Mouse (Mus musculus) thymus, postnatal 0 days (tissue): ENCODE results near the gene Ltv1. TPM values are rescaled to one million over a fixed set of nuclear protein-coding genes. Genes with fewer than 3 reads are reported as not detected.
"Not testable (repeated sequence)": the region's sequence is repeated elsewhere in the genome, so short reads cannot be mapped to it uniquely, and the experiment has no call there.

ENCODE experiments used
- DNase-seq: peaks from one replicate; pipeline ENCODE4 v3.0.0-alpha.2; 2015; ENCODE audit warnings: low spot score
- polyA plus RNA-seq: library from polyadenylated mRNA; unstranded; fragments of >200 nt; fragmentation: Nextera tagmentation; extraction: Ambion mirVana; gene quantifications from 2 replicates; pipeline ENCODE4 v1.2.1, GENCODE M21; 2015

Gene Ltv1
- polyA plus RNA-seq, 1 experiment from 2014 or later, result 60.4 TPM

DNA sequence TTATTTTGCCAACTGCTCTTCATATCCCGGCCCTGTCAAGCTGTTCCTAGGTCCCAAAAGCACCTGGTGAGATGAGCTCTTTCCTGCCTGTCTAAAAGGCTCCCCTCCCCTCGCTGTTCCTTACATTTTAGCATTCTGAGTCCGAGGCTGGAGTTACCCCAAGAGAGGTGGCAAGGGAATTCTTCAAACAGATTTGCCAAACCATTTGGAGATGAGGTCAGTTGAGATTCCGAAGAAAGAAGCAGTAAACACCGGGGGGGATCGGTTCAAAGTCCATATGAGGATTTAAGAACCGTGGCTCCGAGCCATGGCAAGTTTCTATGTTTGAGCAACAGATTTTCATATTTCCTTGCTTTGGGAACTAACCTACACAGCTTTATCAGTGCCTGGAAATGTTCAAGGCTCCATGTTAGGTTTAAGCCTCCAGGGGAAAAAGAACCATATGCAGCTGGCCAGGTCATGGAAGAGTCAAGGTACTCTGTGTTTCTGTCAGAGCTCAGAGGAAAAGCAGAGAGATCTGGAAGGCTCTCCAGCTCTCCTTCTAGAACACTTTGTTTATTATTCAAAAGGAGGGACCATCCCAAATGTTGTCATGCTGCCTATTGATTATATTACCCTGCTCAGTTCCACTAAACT is 4.0 kb upstream of the Ltv1 start:
- no peak for DNase-seq

DNA sequence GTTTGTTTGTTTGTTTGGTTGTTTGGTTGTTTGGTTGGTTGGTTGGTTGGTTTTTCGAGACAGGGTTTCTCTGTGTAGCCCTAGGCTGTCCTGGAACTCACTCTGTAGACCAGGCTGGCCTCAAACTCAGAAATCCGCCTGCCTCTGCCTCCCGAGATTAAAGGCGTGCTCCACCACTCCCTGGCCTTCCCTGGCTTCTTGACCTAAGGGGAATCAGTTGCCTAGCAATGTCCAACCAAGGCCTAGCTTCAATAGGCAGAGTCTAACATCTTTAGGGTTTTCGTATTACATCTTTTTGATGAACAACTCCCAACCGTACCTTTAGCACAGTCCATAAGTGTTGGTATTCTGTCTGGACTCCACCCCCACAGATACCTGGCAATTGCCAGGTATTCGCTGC is 528 bp upstream of the Ltv1 start:
- DNase-seq, result not testable (repeated sequence)

DNA sequence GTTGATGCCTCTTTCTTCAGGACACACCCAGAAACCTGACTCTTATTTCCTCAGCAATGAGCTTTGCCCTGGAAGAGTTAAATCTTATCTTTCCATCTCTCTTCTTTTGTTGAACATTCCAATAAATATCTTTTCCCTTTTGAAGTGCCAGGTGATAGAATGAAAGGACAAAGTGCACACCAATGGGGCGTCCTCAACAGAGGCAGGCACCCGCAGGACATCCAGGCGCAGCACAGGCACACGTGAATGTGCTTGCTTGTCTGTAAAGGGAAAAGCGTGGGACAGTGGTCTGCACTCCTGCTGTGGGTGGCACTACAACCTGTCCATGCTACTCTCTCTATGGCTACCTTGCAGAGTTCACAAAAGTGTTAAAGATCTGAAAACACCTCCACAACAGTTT is 3.1 kb downstream of the Ltv1 start:
- no peak for DNase-seq

DNA sequence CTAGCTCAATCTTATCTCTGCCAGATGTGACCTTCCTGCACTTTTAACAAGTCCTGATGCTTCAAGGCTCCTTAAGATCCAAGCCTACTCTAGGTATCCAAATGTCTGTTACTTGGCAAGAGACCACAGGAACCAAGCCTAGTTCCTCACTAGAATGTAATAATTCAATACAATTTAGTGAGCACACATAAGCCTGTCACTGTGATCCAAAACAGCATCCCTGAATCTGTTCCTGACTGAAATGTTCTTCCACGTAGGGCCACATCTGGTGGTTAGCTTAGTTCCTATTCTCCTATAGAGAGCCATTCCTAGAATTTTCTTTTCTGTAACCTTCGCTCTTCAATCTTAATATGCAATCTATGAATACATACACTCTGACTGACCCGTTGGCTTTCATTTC is 6.2 kb downstream of the Ltv1 start:
- DNase-seq, result no peak

DNA sequence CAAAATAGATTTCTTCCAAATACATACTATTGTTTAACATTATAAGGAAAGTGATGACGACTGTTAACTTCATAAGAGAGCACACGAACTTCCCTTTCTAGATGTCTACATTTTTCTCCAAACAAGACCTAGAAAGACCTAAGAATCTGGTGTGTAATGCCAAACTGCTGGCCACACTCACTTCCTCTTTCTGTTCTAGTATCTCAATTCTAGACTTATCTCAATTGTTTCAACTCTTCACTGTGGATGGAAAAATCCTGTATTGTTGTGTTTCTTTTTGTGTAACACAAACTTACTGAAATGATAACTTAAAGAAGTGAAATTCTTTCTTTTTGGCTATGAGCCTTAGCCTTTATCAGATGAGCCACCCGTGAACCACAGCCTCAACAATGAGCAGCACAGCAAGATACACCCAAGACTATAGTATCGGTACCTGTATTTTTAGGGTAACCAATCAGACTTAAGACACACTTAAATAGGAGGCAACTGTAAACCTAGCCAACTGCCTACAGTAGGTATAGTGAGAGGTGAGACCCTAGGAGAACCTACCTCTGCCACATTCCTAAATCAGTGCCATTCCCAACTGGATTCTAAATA is 8.7 kb downstream of the Ltv1 start:
- DNase-seq, result no peak

DNA sequence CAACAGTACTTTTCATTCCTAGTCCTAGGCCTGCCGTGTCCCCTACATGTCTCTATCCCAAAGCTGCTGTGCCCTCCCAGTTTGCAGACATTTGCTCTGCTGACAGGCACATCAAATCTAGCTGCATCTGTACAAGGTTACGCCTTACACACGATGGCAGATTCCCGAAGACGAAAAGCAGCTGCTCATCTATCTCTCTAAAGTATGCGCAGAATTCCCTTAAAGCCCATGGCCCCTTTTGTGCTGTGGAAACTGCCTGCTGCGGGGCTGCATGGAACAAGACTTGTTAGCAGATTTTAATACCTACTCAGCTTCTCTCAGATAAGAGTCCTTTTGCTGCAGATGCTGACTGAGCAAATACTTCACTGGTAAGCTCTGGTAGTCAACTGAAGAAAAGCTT is 12.8 kb downstream of the Ltv1 start:
- no peak for DNase-seq

DNA sequence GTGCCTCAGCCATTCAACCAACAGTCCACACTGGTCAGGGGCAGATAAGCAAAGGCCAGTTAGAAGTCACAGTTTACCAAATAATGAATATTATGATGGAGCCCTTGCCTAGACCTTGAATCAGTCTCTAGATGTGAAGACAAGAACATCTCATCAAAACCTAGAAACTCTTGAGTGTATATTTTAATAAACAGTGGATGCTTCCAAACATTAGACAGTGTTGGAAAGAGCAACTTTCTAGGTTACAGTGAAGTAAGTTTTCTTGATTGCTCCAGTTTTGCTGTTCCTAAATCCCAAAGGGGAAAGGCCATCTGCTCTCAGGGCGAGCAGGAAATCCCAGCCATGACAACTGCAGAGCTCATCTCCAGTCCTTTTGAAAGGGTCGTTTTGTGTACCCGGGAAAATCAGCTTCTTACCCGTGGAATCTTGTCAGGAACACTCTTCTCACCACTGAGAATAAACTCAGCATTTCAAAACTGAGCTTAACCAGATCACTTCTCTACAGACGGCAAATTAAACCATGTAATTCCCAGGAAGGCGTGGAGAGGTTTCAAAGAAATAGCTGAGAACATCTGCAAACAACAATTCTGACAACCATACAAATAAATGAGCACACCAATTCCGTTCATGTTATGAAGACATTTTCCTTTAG is 14.9 kb downstream of the Ltv1 start, which contains the start of gene Zc2hc1b:
Gene Zc2hc1b, minus strand, starts transcription at position 51 of the 652 bp plus-strand sequence.
- DNase-seq, result no peak

DNA sequence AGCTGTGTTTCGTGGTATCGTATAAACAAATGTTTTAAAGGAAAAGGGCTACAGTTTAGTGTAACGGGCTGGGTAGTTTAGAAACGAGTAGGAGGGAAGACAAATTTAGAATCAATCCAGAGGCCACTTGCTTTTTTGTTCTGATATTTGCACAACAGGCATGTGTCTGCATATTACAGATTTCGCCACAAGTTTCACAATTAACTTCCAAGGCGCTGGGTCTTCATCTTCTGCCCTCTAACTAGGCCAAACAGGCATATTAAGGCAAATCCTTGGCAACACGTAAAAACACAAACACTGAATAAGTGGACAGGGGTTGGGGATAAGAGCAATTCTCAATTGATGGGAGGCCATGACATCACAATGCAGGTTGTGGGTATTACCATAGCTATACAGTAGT is 17.1 kb downstream of the Ltv1 start:
- DNase-seq, result no peak

DNA sequence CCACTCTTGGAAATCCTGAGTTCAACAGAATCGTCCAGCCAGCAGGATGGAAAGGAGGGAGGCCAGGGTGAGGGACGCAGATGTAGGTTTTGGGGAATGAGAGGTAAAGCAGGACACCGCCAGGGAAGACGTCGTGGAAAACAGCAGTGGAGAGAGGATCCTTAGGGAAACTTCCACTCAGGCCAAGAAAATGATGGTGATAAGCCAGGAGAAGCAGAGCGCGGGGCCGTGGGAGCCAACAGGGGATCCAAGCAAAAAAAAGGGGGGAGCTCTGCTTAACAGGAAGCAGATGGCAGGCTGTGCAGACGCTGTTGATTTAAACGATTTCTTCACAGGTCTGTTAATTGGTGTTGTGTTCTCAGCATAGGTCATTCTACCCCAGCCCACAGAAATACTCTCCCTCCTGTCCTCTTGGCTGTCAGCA is 20.2 kb downstream of the Ltv1 start:
- DNase-seq, result peak; percentile 14

DNA sequence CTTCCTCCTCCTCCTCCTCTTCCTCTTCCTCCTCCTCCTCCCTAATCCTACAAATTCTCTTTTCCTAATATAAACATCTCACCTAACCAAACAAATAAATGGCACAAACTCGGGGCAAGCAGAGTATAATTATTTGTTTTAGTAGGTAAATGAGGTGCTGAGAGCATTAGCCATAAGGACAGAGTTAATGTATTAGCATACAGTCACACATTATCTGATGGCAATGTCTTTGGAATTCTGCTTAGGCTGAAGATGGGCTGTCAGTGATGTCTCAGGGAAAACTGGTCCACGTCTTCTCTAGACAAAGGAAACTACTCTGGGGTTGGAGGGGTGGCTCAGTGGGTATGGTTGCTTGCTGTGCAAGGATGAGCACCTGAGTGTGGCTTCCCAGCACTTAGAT is 21.5 kb downstream of the Ltv1 start:
- DNase-seq, result no peak

DNA sequence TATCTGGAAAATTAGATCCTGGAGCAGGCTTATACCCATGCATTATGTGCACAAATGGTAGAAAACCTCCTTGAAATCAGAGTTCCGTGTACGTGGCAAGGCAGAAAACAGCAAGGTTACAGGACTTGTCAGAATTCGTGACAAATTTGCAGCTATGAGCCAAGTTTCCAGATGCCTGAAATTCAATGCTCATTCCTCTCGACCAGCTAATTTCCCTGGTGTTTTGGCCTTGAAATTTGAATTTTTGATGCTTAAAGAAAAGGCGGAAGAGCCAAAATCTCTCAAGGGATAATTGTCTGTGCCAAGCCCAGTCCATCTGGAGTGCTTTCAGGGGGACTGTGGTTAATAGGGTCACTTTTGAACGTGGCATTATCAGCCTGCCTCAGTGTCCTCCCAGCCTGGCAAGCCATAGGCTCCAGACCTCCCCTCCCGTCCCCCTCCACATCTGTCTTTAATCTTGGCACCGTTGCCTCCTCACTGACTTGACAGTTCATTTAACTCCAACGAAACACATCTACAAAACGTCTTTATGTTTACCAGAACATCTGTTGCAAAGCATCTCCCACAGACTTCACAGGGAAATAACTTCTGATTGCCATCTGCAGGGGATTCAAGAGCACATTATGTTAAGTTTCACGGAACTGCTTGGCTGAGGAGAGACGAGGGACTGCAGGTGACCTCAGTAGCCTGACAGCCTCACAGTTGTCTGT is 22.1 kb downstream of the Ltv1 start:
- DNase-seq, result peak; percentile 27

DNA sequence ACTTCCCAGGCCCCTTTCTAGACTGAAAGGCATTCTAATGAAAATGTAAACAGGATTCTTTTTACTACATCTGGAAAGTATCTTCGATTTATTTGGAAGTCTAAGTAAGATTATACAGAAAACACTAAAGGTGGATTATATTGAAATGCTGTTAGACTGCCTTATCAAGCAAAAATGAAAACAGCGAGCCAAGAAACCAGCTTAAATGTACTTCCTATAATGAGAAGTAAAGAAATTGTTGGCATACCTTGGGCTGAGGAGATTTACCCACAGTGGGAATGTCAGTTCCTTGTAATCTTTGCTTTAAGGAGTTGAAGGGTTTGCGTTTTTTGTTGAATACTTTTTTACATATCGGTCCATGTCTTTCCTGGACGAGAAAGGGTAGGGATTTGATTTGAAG is 24.5 kb downstream of the Ltv1 start:
- no peak for DNase-seq

DNA sequence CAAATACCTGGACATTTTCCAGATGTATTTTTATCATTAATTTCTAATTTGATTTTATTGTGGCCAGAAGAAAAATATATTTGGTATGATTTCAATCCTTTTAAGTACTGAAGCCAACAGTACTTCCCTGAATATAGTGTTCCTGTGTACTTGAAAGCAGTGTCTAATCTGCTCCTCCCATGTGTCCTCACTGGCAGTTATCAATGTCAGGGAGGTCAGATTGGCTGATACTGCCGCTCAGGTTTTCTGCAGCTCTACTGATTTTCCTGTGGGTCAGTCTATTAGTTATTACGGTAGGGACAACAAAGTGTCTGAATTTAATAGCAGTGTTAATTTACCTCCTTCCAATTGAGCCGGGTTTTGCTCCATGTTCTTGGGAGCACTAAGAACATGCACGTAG is 30.9 kb downstream of the Ltv1 start:
- DNase-seq, result no peak

DNA sequence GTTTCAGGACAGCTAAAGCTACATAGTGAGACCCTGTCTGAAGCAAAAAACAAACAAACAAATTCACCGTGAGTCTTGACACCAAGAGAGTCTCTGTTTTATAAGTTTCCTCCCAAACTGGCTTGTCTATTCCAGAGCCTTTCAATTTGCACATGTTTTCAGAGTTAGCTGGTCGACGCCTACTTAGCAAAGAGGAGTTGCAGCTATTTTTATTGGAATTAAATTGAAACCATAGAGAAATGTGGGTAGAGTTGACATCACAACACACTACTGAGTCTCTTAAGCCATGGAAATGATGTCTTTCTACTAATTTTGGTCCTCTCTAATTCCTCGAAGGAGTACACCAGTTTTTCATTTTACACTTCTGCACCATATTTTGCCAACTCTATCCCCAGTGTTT is 32.1 kb downstream of the Ltv1 start:
- DNase-seq, result no peak

DNA sequence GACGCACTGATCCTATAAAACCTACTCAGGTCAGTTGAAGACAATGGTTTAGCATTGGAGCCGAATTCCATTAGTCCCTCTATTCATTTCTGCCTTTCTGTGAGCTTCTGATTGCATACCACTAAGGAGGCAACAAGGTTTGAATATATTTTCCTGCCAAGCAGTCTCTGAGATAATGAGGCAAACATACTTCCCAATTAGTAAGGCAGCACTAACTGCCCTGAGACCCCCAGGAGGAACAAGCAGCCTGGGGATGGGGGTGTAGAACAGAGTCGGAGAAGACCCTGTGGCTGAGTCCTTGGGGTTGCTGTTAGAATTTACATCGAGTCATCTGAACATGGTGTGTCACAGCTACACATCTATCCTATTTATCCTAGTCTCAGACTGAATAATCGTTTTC is 37.6 kb downstream of the Ltv1 start:
- DNase-seq, result no peak

DNA sequence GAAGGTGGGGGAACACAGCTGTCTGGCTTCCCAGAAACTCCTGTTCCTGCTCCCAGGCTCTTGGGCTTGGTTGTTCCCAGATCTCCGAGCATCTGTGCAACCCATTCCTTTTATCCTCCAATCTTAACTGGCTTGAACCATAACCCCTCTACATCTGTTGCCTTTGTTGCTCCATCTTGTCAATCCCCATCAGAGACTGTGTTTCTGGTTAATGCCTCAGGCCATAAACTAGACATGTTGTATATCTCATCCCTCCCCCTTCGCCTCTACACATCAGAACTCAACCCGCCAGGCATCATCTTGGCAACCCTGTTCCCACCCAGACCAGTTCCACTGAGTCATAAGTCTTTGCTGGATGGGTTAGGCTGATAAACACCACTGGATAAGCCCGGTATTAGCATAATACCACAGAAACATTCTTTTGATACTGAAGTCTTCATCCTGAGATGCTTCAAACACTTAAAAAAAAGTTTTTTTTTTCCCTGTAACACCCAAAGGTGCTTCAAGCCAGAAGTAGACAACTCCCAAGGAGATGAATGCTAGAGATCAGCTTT is 40.1 kb downstream of the Ltv1 start:
- no peak for DNase-seq

DNA sequence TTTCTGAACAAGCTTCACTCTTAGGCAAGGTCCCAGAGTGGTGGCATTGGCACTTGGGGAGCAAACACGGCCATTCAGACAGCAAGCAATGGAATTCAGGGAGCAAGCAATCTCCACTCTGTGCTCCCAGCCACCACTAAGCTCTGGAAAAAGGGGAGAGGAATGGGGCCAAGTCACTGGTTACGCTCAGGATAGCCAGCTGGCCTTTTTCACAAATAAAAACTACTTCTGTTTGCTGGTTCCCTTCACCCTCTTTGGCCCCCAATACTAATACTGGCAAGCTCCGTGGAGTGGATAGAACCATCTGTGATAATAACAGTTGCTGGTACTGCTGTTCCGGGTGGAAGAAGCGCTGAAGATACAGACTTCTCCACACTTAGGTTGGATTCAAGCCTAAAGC is 41.6 kb downstream of the Ltv1 start:
- DNase-seq, result no peak

DNA sequence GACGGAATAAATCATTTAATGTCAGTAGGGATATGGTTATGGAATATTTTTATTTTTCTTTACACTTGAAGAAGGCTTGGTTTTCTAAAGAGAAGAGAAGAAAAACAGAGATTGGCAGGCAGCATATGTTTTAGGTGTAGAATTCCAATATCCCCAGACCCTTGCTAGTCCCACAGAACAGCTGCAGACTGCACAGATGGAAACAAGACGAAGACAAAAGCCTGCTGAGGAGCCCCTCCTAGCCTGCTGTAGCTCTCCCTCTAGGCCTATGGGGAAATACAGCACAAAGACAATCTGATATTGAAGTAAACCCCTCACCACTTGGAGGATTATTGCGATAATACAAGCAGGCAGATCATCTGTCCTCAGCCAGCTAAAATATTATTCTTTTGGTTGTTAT is 42.5 kb downstream of the Ltv1 start:
- no peak for DNase-seq

DNA sequence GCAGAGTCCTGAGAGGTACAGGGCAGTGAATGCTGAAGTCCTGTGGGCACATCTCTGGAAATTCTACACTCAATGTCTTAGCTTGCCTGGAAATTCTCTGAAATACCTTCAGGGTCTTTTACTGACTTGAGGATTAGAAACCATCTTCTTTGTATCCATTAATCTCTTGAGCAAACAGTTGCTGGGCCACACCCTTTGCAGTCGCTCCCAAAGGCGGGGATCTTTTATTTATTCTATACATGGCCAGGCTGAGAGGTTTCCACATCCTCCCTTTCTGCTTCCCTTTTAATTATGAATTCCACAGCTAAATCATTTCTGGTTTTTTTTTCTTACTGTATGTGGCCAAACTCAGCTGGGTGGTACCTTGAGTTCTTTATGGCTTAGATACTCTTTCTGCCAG is 52.5 kb downstream of the Ltv1 start:
- DNase-seq, result no peak

DNA sequence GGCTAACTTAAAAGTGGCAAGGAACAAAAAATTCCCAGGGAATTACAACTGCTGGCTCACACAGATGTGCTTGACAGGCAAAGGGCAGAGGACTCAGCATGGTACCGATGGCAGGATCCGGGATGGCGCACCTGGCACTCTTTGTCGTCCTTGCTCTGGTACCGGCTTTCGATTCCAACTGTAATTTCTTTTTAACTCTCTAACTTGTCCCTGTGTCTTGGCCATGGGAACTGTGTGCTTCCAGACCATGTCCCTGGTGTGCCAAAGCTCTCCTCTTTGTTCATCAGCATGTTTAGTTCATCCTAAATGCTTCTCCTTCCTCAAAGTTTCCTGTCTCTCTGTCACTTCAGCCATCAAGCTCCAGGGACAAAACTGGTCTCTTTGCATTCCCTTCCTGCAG is 55.1 kb downstream of the Ltv1 start:
- no peak for DNase-seq

DNA sequence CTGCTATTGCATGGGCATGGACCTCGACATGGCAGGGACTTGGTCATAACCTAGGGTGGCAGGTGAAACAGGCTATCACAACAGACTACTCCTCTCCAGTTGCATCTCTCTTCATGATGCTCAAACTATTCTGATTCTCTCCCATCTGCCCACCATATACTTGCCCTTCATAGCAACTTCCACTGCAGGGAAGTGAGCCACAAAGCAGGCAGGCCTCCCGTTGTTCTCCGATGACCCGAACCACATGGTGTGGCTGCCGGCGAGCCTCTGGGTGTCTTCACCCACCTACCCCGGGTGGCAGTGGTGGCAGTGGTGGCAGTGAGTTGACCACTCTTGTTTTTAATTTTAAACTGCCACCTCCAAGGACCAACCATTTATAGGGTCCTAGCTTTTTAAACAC is 57.2 kb downstream of the Ltv1 start:
- DNase-seq, result no peak

DNA sequence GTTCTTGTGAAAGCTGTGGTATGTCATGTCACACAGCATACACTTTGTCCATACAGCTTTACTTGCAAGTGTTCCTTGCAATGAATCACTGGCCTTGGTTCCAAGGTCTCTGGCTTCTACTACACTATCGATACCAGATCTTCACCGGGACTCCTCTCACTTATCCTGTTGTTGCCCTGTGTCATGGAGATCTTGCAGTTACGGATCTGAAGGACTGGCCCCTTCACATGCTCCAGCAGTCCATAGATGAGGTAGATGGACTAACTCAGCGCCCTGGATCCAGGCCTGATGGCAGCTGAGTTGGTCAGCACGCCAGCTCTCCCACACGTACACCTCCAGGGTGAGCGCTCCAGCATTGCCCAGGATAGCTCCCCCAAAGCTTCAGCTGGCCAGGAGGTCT is 57.7 kb downstream of the Ltv1 start:
- no peak for DNase-seq
